Mouse (Mus musculus) forebrain, embryonic 10.5 days (tissue): ENCODE data around the gene Dlst. TPM values are rescaled to one million over a fixed set of nuclear protein-coding genes. Genes with fewer than 3 reads are reported as not detected.
"Not testable (repeated sequence)": the region's sequence is repeated elsewhere in the genome, so short reads cannot be mapped to it uniquely, and the experiment has no call there.

Experiments used
- DNase-seq: peaks from one replicate; pipeline ENCODE4 v3.0.0-alpha.2; 2017; ENCODE audit warnings: low spot score; ENCODE audit errors: extremely low spot score
- H3K27ac ChIP-seq: fragments of 300-500 bp; sonication (generic); 2 replicates; pipeline ENCODE4 v1.5.1; 2016; ENCODE audit warnings: mild to moderate bottlenecking
- H3K27me3 ChIP-seq: fragments of 300-500 bp; sonication (generic); 2 replicates; pipeline ENCODE4 v1.6.1; 2016; ENCODE audit warnings: mild to moderate bottlenecking; ENCODE audit not compliant: poor library complexity, severe bottlenecking
- H3K36me3 ChIP-seq: fragments of 300-500 bp; sonication (generic); replicated peaks from 2 replicates; pipeline ENCODE4 v1.6.1; 2016; ENCODE audit warnings: mild to moderate bottlenecking, moderate library complexity
- H3K4me1 ChIP-seq: fragments of 300-500 bp; sonication (generic); 2 replicates; pipeline ENCODE4 v1.6.1; 2016
- H3K4me3 ChIP-seq: fragments of 300-500 bp; sonication (generic); 2 replicates; pipeline ENCODE4 v1.5.1; 2016; ENCODE audit warnings: mild to moderate bottlenecking, moderate library complexity
- H3K9me3 ChIP-seq: fragments of 300-500 bp; sonication (generic); 2 replicates; pipeline ENCODE4 v1.6.1; 2016; ENCODE audit warnings: mild to moderate bottlenecking, moderate library complexity
- WGBS: fragments of 180-500 bp; shearing (Covaris S2); methylation state at CpG from one replicate; pipeline ENCODE4 v1.1.7; 2016; 5-methylcytosine and 5-hydroxymethylcytosine counted together
- polyA plus RNA-seq: library from polyadenylated mRNA; unstranded; fragments of >200 nt; fragmentation: Nextera tagmentation; extraction: Ambion mirVana; gene quantifications from 2 replicates; pipeline ENCODE4 v1.2.1, GENCODE M21; 2016

Gene Dlst
- polyA plus RNA-seq, 1 experiment from 2014 or later: 122 TPM

GRCm38 (mm10) chr12:85144276-85144675 is 33.6 kb downstream of the Dlst start:
- not testable (repeated sequence) for DNase-seq, H3K27ac ChIP-seq, H3K36me3 ChIP-seq, H3K4me3 ChIP-seq, H3K9me3 ChIP-seq
- Histone ChIP-seq H3K4me1 (peaks cover 25% of the 10 kb centered on the region), H3K27me3 (peaks cover 41% of the 10 kb centered on the region)
- 61% methylated on average over 2 of the region's 2 CpGs for WGBS

- Histone ChIP-seq H3K4me3 (no peak overlapping the region), H3K4me1 (peaks cover 23% of the 10 kb centered on the region), H3K27me3 (peaks cover 42% of the 10 kb centered on the region), H3K36me3 (no peaks in the 10 kb centered on the region), H3K9me3 (no peaks in the 10 kb centered on the region), H3K27ac (no peak overlapping the region)
- no peak for DNase-seq
- WGBS: 91% methylated on average over 4 of the region's 4 CpGs
These were observed 34.2 kb downstream of the Dlst start for GRCm38 (mm10) chr12:85144821-85145220.

GRCm38 (mm10) chr12:85145630-85146029 is 35.0 kb downstream of the Dlst start:
- WGBS: 83% methylated on average over 9 of the region's 9 CpGs
- Histone ChIP-seq H3K4me1 (peaks cover 20% of the 10 kb centered on the region), H3K9me3 (no peaks in the 10 kb centered on the region), H3K4me3 (no peak overlapping the region), H3K27me3 (peaks cover 42% of the 10 kb centered on the region), H3K27ac (no peak overlapping the region), H3K36me3 (no peaks in the 10 kb centered on the region)
- DNase-seq: no peak

GRCm38 (mm10) chr12:85146355-85146754 is 35.7 kb downstream of the Dlst start:
- Histone ChIP-seq H3K36me3 (no peaks in the 10 kb centered on the region), H3K27ac (no peak overlapping the region), H3K9me3 (no peaks in the 10 kb centered on the region), H3K4me3 (no peak overlapping the region), H3K4me1 (peaks cover 26% of the 10 kb centered on the region), H3K27me3 (peaks cover 42% of the 10 kb centered on the region)
- DNase-seq: no peak
- 34% methylated on average over 10 of the region's 11 CpGs for WGBS

- WGBS: 79% methylated on average over 9 of the region's 9 CpGs
- no peak for DNase-seq
- Histone ChIP-seq H3K9me3 (no peaks in the 10 kb centered on the region), H3K27ac (no peak overlapping the region), H3K4me1 (peaks cover 29% of the 10 kb centered on the region), H3K36me3 (no peaks in the 10 kb centered on the region), H3K4me3 (no peak overlapping the region), H3K27me3 (peaks cover 47% of the 10 kb centered on the region)
These were observed 36.2 kb downstream of the Dlst start for GRCm38 (mm10) chr12:85146881-85147280.

- Histone ChIP-seq H3K9me3 (no peaks in the 10 kb centered on the region), H3K36me3 (no peaks in the 10 kb centered on the region), H3K27me3 (peaks cover 49% of the 10 kb centered on the region), H3K4me3 (peak overlapping the region; percentile 48), H3K27ac (peak overlapping the region; percentile 35; the same call in 1 of the 2 replicates), H3K4me1 (peaks cover 29% of the 10 kb centered on the region)
- 9% methylated on average over 20 of the region's 20 CpGs for WGBS
- DNase-seq: no peak
These were observed 39.8 kb downstream of the Dlst start for GRCm38 (mm10) chr12:85150321-85151001.

GRCm38 (mm10) chr12:85151002-85151774 is 40.6 kb downstream of the Dlst start, which contains the start of gene Rps6kl1:
Gene Rps6kl1 (minus strand): TSS chr12:85151264.
- Histone ChIP-seq H3K9me3 (no peaks in the 10 kb centered on the region), H3K27ac (peak within 1 kb of the TSS; percentile 35; the same call in 1 of the 2 replicates), H3K27me3 (peaks cover 49% of the 10 kb centered on the region), H3K4me1 (peaks cover 22% of the 10 kb centered on the region), H3K36me3 (no peaks in the 10 kb centered on the region), H3K4me3 (peak within 1 kb of the TSS; percentile 48)
- WGBS: 16% methylated on average over 28 of the region's 28 CpGs
- peak; percentile 48 for DNase-seq

GRCm38 (mm10) chr12:85153011-85153410 is 42.4 kb downstream of the Dlst start:
- peaks cover 33% of the 10 kb centered on the region for H3K27me3 ChIP-seq
- no peaks in the 10 kb centered on the region for H3K36me3 ChIP-seq
- H3K4me3 ChIP-seq: no peak overlapping the region
- no peaks in the 10 kb centered on the region for H3K9me3 ChIP-seq
- peaks cover 15% of the 10 kb centered on the region for H3K4me1 ChIP-seq
- WGBS: 84% methylated on average over 3 of the region's 3 CpGs
- DNase-seq: no peak
- H3K27ac ChIP-seq: no peak overlapping the region

- H3K36me3 ChIP-seq: no peaks in the 10 kb centered on the region
- H3K9me3 ChIP-seq: no peaks in the 10 kb centered on the region
- H3K27ac ChIP-seq: no peak overlapping the region
- 81% methylated on average over 6 of the region's 6 CpGs for WGBS
- DNase-seq: no peak
- H3K4me1 ChIP-seq: peaks cover 3% of the 10 kb centered on the region
- peaks cover 7% of the 10 kb centered on the region for H3K27me3 ChIP-seq
- H3K4me3 ChIP-seq: no peak overlapping the region
These were observed 45.7 kb downstream of the Dlst start for GRCm38 (mm10) chr12:85156324-85156723.

- DNase-seq: no peak
- Histone ChIP-seq H3K4me3 (no peak overlapping the region), H3K27me3 (no peaks in the 10 kb centered on the region), H3K36me3 (no peaks in the 10 kb centered on the region), H3K9me3 (no peaks in the 10 kb centered on the region), H3K4me1 (no peaks in the 10 kb centered on the region), H3K27ac (no peak overlapping the region)
- 90% methylated on average over 14 of the region's 14 CpGs for WGBS
These were observed 47.3 kb downstream of the Dlst start for GRCm38 (mm10) chr12:85157797-85158460.

GRCm38 (mm10) chr12:85158801-85159200 is 48.2 kb downstream of the Dlst start:
- H3K27me3 ChIP-seq: no peaks in the 10 kb centered on the region
- H3K4me3 ChIP-seq: no peak overlapping the region
- H3K36me3 ChIP-seq: no peaks in the 10 kb centered on the region
- H3K27ac ChIP-seq: no peak overlapping the region
- DNase-seq: no peak
- WGBS: 96% methylated on average over 8 of the region's 8 CpGs
- H3K9me3 ChIP-seq: no peaks in the 10 kb centered on the region
- no peaks in the 10 kb centered on the region for H3K4me1 ChIP-seq

- WGBS: 89% methylated on average over 5 of the region's 5 CpGs
- no peaks in the 10 kb centered on the region for H3K9me3 ChIP-seq
- no peaks in the 10 kb centered on the region for H3K36me3 ChIP-seq
- DNase-seq: no peak
- no peaks in the 10 kb centered on the region for H3K27me3 ChIP-seq
- H3K27ac ChIP-seq: no peak overlapping the region
- no peaks in the 10 kb centered on the region for H3K4me1 ChIP-seq
- no peak overlapping the region for H3K4me3 ChIP-seq
These were observed 49.0 kb downstream of the Dlst start for GRCm38 (mm10) chr12:85159592-85159991.

GRCm38 (mm10) chr12:85164996-85165395 is 54.4 kb downstream of the Dlst start:
- Histone ChIP-seq H3K36me3 (no peaks in the 10 kb centered on the region), H3K4me3 (no peak overlapping the region), H3K9me3 (no peaks in the 10 kb centered on the region), H3K4me1 (peaks cover 9% of the 10 kb centered on the region), H3K27me3 (peaks cover 7% of the 10 kb centered on the region), H3K27ac (no peak overlapping the region)
- no peak for DNase-seq
- WGBS: 88% methylated on average over 5 of the region's 5 CpGs
